Mouse (Mus musculus) kidney, postnatal 4 days (tissue): ENCODE results near the gene Pnn.
A peak's percentile ranks its signal among the peaks of the same experiment; 100 is the strongest.

Source experiments
- DNase-seq, 2 experiments: peaks; one replicate each; pipeline ENCODE4 v3.0.0; 2021; ENCODE audit warnings: mixed read lengths in 2 of 2

The Pnn gene

GRCm38 (mm10) chr12:59076996-59077395, 10.3 kb downstream of the Pnn start:
- no peak for DNase-seq

GRCm38 (mm10) chr12:59077883-59078282, 11.2 kb downstream of the Pnn start:
- no peak for DNase-seq

DNA sequence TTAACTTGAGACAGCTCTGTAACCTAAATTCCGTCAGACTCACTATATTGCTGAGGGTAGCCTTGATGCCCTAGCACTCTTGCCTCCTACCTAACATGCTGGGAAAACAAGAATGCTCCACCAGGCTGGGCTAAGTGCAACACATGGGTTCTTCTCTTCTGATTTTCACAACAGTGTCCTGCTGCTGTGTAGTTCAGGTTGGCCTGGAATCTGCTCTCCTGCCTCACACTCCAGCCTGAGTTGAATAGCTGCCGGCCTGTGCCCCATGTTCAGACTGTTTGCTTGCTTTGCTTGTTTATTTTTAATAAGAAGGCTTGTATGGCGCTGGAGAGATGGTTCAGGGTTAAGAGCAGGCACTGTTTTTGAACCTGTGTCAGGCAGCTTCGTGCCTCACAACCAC, 13.8 kb downstream of the Pnn start:
- no peak for DNase-seq

GRCm38 (mm10) chr12:59084446-59084845, 17.8 kb downstream of the Pnn start:
- DNase-seq, result no peak

DNA sequence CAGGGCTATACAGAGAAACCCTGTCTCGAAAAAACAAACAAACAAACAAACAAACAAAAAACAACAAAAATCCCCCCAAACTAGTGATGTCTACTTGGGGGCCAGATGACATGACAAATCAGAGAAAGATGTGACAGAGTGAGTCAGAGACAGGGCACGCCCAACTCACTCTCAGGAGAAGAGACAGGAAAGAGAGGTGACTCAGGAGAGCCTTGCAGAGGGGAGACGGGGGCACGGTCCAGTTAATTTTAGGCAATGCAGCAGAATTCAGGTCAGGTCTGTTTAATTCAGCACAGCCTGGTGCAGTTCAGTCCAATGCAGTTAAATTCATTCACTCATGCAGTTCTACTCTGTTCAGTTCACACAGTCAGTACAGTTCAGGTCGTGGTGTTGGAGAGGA, 19.5 kb downstream of the Pnn start:
- no peak for DNase-seq

- DNase-seq, result no peak
Measured at GRCm38 (mm10) chr12:59093543-59093942, 26.9 kb downstream of the Pnn start.

- peak; percentile 36 to 62 for DNase-seq
Measured at GRCm38 (mm10) chr12:59095104-59096025, 28.7 kb downstream of the Pnn start, which contains the start of gene Mia2. Gene Mia2 (plus strand): TSS chr12:59095799.

GRCm38 (mm10) chr12:59104771-59105170, 38.1 kb downstream of the Pnn start:
- no peak for DNase-seq

- no peak for DNase-seq
Measured at GRCm38 (mm10) chr12:59105914-59106313, 39.2 kb downstream of the Pnn start.

GRCm38 (mm10) chr12:59106491-59106890, 39.8 kb downstream of the Pnn start:
- no peak for DNase-seq

GRCm38 (mm10) chr12:59107926-59108325, 41.2 kb downstream of the Pnn start:
- DNase-seq, result no peak

- no peak for DNase-seq
Measured at GRCm38 (mm10) chr12:59117184-59117583, 50.5 kb downstream of the Pnn start.
